Mouse (Mus musculus) NIH3T3 (cell line): Measurements from ENCODE around the gene Pam.

ENCODE experiments used
- DNase-seq: peaks from one replicate; pipeline ENCODE4 v3.0.0-alpha.2; 2012; ENCODE audit warnings: low read depth

The Pam gene

GRCm38 (mm10) chr1:97910874-97911273 is 184.6 kb downstream of the Pam start:
- DNase-seq: peak; percentile 68

- DNase-seq: peak; percentile 17
Measured at GRCm38 (mm10) chr1:97909561-97909960, 185.9 kb downstream of the Pam start.

- no peak for DNase-seq
Measured at GRCm38 (mm10) chr1:97908736-97909135, 186.7 kb downstream of the Pam start.

GRCm38 (mm10) chr1:97903912-97904460 is 191.5 kb downstream of the Pam start:
- no peak for DNase-seq

GRCm38 (mm10) chr1:97902830-97903229 is 192.6 kb downstream of the Pam start:
- no peak for DNase-seq

- DNase-seq: no peak
Measured at GRCm38 (mm10) chr1:97900559-97901153, 194.8 kb downstream of the Pam start.

GRCm38 (mm10) chr1:97887511-97887910 is 207.9 kb downstream of the Pam start:
- no peak for DNase-seq

GRCm38 (mm10) chr1:97883498-97883897 is 211.9 kb downstream of the Pam start:
- DNase-seq: no peak

- DNase-seq: no peak
Measured at GRCm38 (mm10) chr1:97877037-97877436, 218.4 kb downstream of the Pam start.

GRCm38 (mm10) chr1:97873490-97874054 is 221.9 kb downstream of the Pam start:
- DNase-seq: peak; percentile 22

- DNase-seq: peak; percentile 34
Measured at GRCm38 (mm10) chr1:97872493-97872892, 223.0 kb downstream of the Pam start.

- no peak for DNase-seq
Measured at GRCm38 (mm10) chr1:97872072-97872471, 223.4 kb downstream of the Pam start.

GRCm38 (mm10) chr1:97864135-97864534 is 231.3 kb downstream of the Pam start:
- DNase-seq: no peak

GRCm38 (mm10) chr1:97863140-97863539 is 232.3 kb downstream of the Pam start:
- no peak for DNase-seq

- no peak for DNase-seq
Measured at GRCm38 (mm10) chr1:97862734-97863133, 232.7 kb downstream of the Pam start.

- no peak for DNase-seq
Measured at GRCm38 (mm10) chr1:97854256-97854655, 241.2 kb downstream of the Pam start.

GRCm38 (mm10) chr1:97851601-97852175 is 243.8 kb downstream of the Pam start:
- no peak for DNase-seq

- no peak for DNase-seq
Measured at GRCm38 (mm10) chr1:97848601-97849241, 246.7 kb downstream of the Pam start.

GRCm38 (mm10) chr1:97843220-97843992 is 252.0 kb downstream of the Pam start:
- no peak for DNase-seq

GRCm38 (mm10) chr1:97834354-97834822 is 261.1 kb downstream of the Pam start:
- DNase-seq: no peak

GRCm38 (mm10) chr1:97833466-97834353 is 261.7 kb downstream of the Pam start:
- DNase-seq: no peak
